Mouse (Mus musculus) bone marrow macrophage, adult 2 months (primary cell): Measurements from ENCODE around the gene Trim33. TPM values are rescaled to one million over a fixed set of nuclear protein-coding genes. Genes with fewer than 3 reads are reported as not detected.

ENCODE experiments used
- H3K27ac ChIP-seq: 2 replicates; pipeline ENCODE4 v1.5.1; 2012; ENCODE audit warnings: low read depth, low read length; ENCODE audit not compliant: insufficient read depth
- H3K4me1 ChIP-seq: 2 replicates; pipeline ENCODE4 v1.6.1; 2012; ENCODE audit warnings: low read length; ENCODE audit not compliant: control insufficient read depth, insufficient read depth
- H3K4me3 ChIP-seq: 2 replicates; pipeline ENCODE4 v1.5.1; 2012; ENCODE audit warnings: mild to moderate bottlenecking, low read length, moderate library complexity; ENCODE audit not compliant: insufficient read depth
- CTCF ChIP-seq: IDR thresholded peaks from 2 replicates; pipeline ENCODE4 v1.5.1; 2012; ENCODE audit warnings: low read depth, mild to moderate bottlenecking, low read length, moderate library complexity
- POLR2A ChIP-seq: IDR thresholded peaks from 2 replicates; pipeline ENCODE4 v1.6.1; 2012; ENCODE audit warnings: mild to moderate bottlenecking, low read depth, low read length, borderline replicate concordance
- polyA plus RNA-seq: library from polyadenylated mRNA; stranded (reverse); fragments of >200 nt; gene quantifications from 2 replicates; pipeline ENCODE4 v1.2.4, GENCODE M21; 2012; ENCODE audit not compliant: missing spikeins, insufficient read depth, insufficient read length

The Trim33 gene
- polyA plus RNA-seq, 1 experiment: 23.3 TPM

GRCm38 (mm10) chr3:103393283-103394060 lies 114.4 kb downstream of the Trim33 start:
- no peak overlapping the region for H3K27ac ChIP-seq
- H3K4me1 ChIP-seq: no peaks in the 10 kb centered on the region
- no peak overlapping the region for H3K4me3 ChIP-seq
- TF ChIP-seq CTCF: no peak
- no peak for TF ChIP-seq POLR2A

- H3K4me3 ChIP-seq: no peak overlapping the region
- no peak overlapping the region for H3K27ac ChIP-seq
- H3K4me1 ChIP-seq: no peaks in the 10 kb centered on the region
- TF ChIP-seq POLR2A (no peak), CTCF (no peak)
Observed at GRCm38 (mm10) chr3:103394121-103394520, 115.0 kb downstream of the Trim33 start.

GRCm38 (mm10) chr3:103397523-103397922 lies 118.4 kb downstream of the Trim33 start:
- Histone ChIP-seq H3K27ac (no peak overlapping the region), H3K4me3 (no peak overlapping the region), H3K4me1 (peaks cover 6% of the 10 kb centered on the region)
- TF ChIP-seq POLR2A: no peak
- TF ChIP-seq CTCF: no peak

- TF ChIP-seq CTCF: no peak
- TF ChIP-seq POLR2A: no peak
- peaks cover 10% of the 10 kb centered on the region for H3K4me1 ChIP-seq
- no peak overlapping the region for H3K27ac ChIP-seq
- H3K4me3 ChIP-seq: no peak overlapping the region
Observed at GRCm38 (mm10) chr3:103400807-103401206, 121.7 kb downstream of the Trim33 start.

- TF ChIP-seq CTCF: no peak
- no peak for TF ChIP-seq POLR2A
- peaks cover 17% of the 10 kb centered on the region for H3K4me1 ChIP-seq
Observed at GRCm38 (mm10) chr3:103401342-103402098, 122.4 kb downstream of the Trim33 start.

GRCm38 (mm10) chr3:103402212-103402611 lies 123.1 kb downstream of the Trim33 start:
- Histone ChIP-seq H3K4me3 (no peak overlapping the region), H3K4me1 (peaks cover 21% of the 10 kb centered on the region), H3K27ac (no peak overlapping the region)
- TF ChIP-seq POLR2A: no peak
- TF ChIP-seq CTCF: no peak

More at GRCm38 (mm10) chr3:103401342-103402098, 122.4 kb downstream of the Trim33 start:
- no peak overlapping the region for H3K4me3 ChIP-seq
- no peak overlapping the region for H3K27ac ChIP-seq

GRCm38 (mm10) chr3:103405135-103405534 lies 126.0 kb downstream of the Trim33 start:
- H3K4me1 ChIP-seq: peaks cover 25% of the 10 kb centered on the region

GRCm38 (mm10) chr3:103405871-103406765 lies 127.0 kb downstream of the Trim33 start:
- H3K4me1 ChIP-seq: peaks cover 23% of the 10 kb centered on the region
- TF ChIP-seq POLR2A (no peak), CTCF (no peak)
- no peak overlapping the region for H3K27ac ChIP-seq
- no peak overlapping the region for H3K4me3 ChIP-seq

More at GRCm38 (mm10) chr3:103405135-103405534, 126.0 kb downstream of the Trim33 start:
- no peak overlapping the region for H3K4me3 ChIP-seq
- TF ChIP-seq CTCF (no peak), POLR2A (no peak)
- no peak overlapping the region for H3K27ac ChIP-seq

Other genes with a start within 250 kb of the Trim33 start
- 95.5 and 101 TPM in 2 replicates for gene Nras, start 221.0 kb upstream of the Trim33 start, polyA plus RNA-seq
- not detected in 2 replicates for gene Ampd1, start 205.3 kb upstream of the Trim33 start, polyA plus RNA-seq
- gene Dennd2c, start 176.7 kb upstream of the Trim33 start, polyA plus RNA-seq: 6.0 and 6.5 TPM in 2 replicates
- 68.5 and 75.7 TPM in 2 replicates for gene Bcas2, start 107.6 kb upstream of the Trim33 start, polyA plus RNA-seq